Mouse (Mus musculus) ES-Bruce4 (cell line): Measurements from ENCODE around the gene Apom.

Experiments
- CTCF ChIP-seq: IDR thresholded peaks from one replicate; pipeline ENCODE4 v1.8.1; 2011; ENCODE audit warnings: low read depth, low read length
- EP300 ChIP-seq: IDR thresholded peaks from 2 replicates; pipeline ENCODE4 v1.6.1; 2011; ENCODE audit warnings: low read depth, low read length; ENCODE audit not compliant: insufficient read depth
- POLR2A ChIP-seq: IDR thresholded peaks from one replicate; pipeline ENCODE4 v1.8.1; 2011; ENCODE audit warnings: low read length; ENCODE audit not compliant: insufficient read depth

- no peak for TF ChIP-seq CTCF
- no peak for TF ChIP-seq EP300
- TF ChIP-seq POLR2A = no peak
Observed at GRCm38 (mm10) chr17:35132174-35132560, 317 bp upstream of the Apom start.
